Mouse (Mus musculus): ENCODE data around the gene Ublcp1. TPM values are rescaled to one million over a fixed set of nuclear protein-coding genes. Genes with fewer than 3 reads are reported as not detected.
A peak's percentile ranks its signal among the peaks of the same experiment; 100 is the strongest.

Gene Ublcp1
- total and polyA plus RNA-seq, 3 experiments: 18.9 to 34.1 (median 26.7) TPM

GRCm38 (mm10) chr11:44425626-44426025 is 44.7 kb downstream of the Ublcp1 start:
- Histone ChIP-seq H3K9me3 (replicated peaks; ENCODE audit: low read length) (no peaks in the 10 kb centered on the region), H3K27me3 (replicated peaks) (no peaks in the 10 kb centered on the region), H3K9ac (ENCODE audit: insufficient read depth, low read depth) (no peak overlapping the region), H3K36me3 (replicated peaks in 1 of 2; ENCODE audit: control insufficient read depth in 1 of 2, insufficient read depth in 1 of 2, low read length in 1 of 2) (no peaks in the 10 kb centered on the region), H3K4me3 (replicated peaks in 1 of 3; ENCODE audit: low read depth in 2 of 3, low read length in 2 of 3, poor library complexity in 1 of 3) (no peak overlapping the region), H3K4me1 (ENCODE audit: control insufficient read depth in 1 of 2, insufficient read depth in 2 of 2) (peaks cover 11 to 27% of the 10 kb centered on the region in 2 experiments), H3K4me2 (ENCODE audit: insufficient read depth, low read depth, poor library complexity, severe bottlenecking) (no peak overlapping the region), H3K79me2 (replicated peaks; ENCODE audit: control insufficient read depth, extremely low read depth, insufficient read depth, poor library complexity, severe bottlenecking) (no peaks in the 10 kb centered on the region), H3K27ac (ENCODE audit: insufficient read depth, low read depth) (no peak overlapping the region)
- no peak for DNase-seq (ENCODE audit: extremely low read depth)
- TF ChIP-seq JUN (IDR thresholded peaks at IDR 0.05; ENCODE audit: insufficient read depth, low read depth, low read length) (no peak), BHLHE40 (IDR thresholded peaks at IDR 0.05; ENCODE audit: low read depth, low read length) (peak; percentile 38; the same call in 1 of the 2 replicates), PAX5 (IDR thresholded peaks at IDR 0.05; ENCODE audit: low read length) (no peak), HCFC1 (IDR thresholded peaks at IDR 0.05; ENCODE audit: low read depth, low read length) (no peak)
- in situ Hi-C loops (cut with MboI; ENCODE audit: low pct_ligation_motif_present, low pct_unique_long_range_greater_than_20kb, low sequenced_read_pairs): loop anchor here (25.0 kb wide), 1 partner anchor 338 kb away; no protein-coding TSS in a partner anchor
- dilution Hi-C loops (cut with MboI; ENCODE audit: extremely low pct_ligation_motif_present, extremely low pct_unique_long_range_greater_than_20kb, low sequenced_read_pairs): no loop called here

DNA sequence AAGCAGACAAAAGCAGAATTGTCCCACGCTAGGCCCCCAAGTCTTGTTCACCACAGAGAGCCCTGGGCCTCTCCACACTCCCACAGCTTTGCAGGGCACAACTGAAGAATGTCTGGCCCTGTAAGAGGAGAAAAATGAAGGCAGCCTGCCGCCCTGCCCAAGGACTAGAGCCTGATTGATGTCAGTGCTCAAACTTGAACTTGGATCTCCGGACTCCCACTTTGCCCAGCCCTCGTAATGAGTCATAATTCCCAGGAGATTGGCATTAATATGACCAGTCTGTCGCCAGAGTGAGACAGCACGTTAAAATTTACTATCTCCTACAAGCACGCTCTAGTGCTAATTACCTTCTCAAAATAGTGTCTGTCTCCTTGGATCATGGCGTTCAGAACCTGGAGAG is 45.3 kb downstream of the Ublcp1 start:
- Histone ChIP-seq H3K4me1 (ENCODE audit: control insufficient read depth in 1 of 2, insufficient read depth in 2 of 2) (peaks cover 11 to 27% of the 10 kb centered on the region in 2 experiments), H3K9me3 (replicated peaks; ENCODE audit: low read length) (no peaks in the 10 kb centered on the region), H3K9ac (ENCODE audit: insufficient read depth, low read depth) (no peak overlapping the region), H3K79me2 (replicated peaks; ENCODE audit: control insufficient read depth, extremely low read depth, insufficient read depth, poor library complexity, severe bottlenecking) (no peaks in the 10 kb centered on the region), H3K27ac (ENCODE audit: insufficient read depth, low read depth) (no peak overlapping the region), H3K4me2 (ENCODE audit: insufficient read depth, low read depth, poor library complexity, severe bottlenecking) (no peak overlapping the region), H3K27me3 (replicated peaks) (no peaks in the 10 kb centered on the region), H3K4me3 (replicated peaks in 1 of 3; ENCODE audit: low read depth in 2 of 3, low read length in 2 of 3, poor library complexity in 1 of 3) (no peak overlapping the region), H3K36me3 (replicated peaks in 1 of 2; ENCODE audit: control insufficient read depth in 1 of 2, insufficient read depth in 1 of 2, low read length in 1 of 2) (no peaks in the 10 kb centered on the region)
- DNase-seq (ENCODE audit: extremely low read depth): no peak
- dilution Hi-C loops (cut with MboI; ENCODE audit: extremely low pct_ligation_motif_present, extremely low pct_unique_long_range_greater_than_20kb, low sequenced_read_pairs) (no loop called here), in situ Hi-C loops (cut with MboI; ENCODE audit: low pct_ligation_motif_present, low pct_unique_long_range_greater_than_20kb, low sequenced_read_pairs) (loop anchor here (25.0 kb wide), 1 partner anchor 338 kb away; no protein-coding TSS in a partner anchor)
- no peak for TF ChIP-seq EP300 (IDR thresholded peaks at IDR 0.05; ENCODE audit: low read length)
- TF ChIP-seq IRF4 (IDR thresholded peaks at IDR 0.05; ENCODE audit: low read depth, low read length): no peak
- no peak for TF ChIP-seq SIN3A (IDR thresholded peaks at IDR 0.05; ENCODE audit: low read length)
- no peak for TF ChIP-seq MAZ (IDR thresholded peaks at IDR 0.05; ENCODE audit: low read depth, low read length)
- TF ChIP-seq RCOR1 (conservative IDR thresholded peaks at IDR 0.05; ENCODE audit: low read depth, low read length): no peak
- no peak for TF ChIP-seq USF1 (IDR thresholded peaks at IDR 0.05; ENCODE audit: low read depth, low read length)
- no peak for TF ChIP-seq TCF12 (IDR thresholded peaks at IDR 0.05; ENCODE audit: low read depth, low read length)
- no peak for TF ChIP-seq CHD1 (IDR thresholded peaks at IDR 0.05; ENCODE audit: low read depth, low read length)
- no peak for TF ChIP-seq MXI1 (IDR thresholded peaks at IDR 0.05; ENCODE audit: low read depth, low read length)
- TF ChIP-seq KAT2A (IDR thresholded peaks at IDR 0.05; ENCODE audit: insufficient replicate concordance, low read length): no peak
- no peak for TF ChIP-seq JUN (IDR thresholded peaks at IDR 0.05; ENCODE audit: insufficient read depth, low read depth, low read length)
- TF ChIP-seq CTCF (conservative IDR thresholded peaks at IDR 0.05 in 1 of 2, IDR thresholded peaks at IDR 0.05 in 1 of 2; ENCODE audit: low read depth in 2 of 2, low read length in 2 of 2): no peak
- TF ChIP-seq PAX5 (IDR thresholded peaks at IDR 0.05; ENCODE audit: low read length): no peak

Measured in CH12.LX (cell line).